Mouse (Mus musculus) G1E (cell line): ENCODE measurements around the gene Vat1.

Experiments
- CTCF ChIP-seq: IDR thresholded peaks from 2 replicates; pipeline ENCODE4 v1.5.1; 2012; ENCODE audit warnings: low read depth, low read length, inconsistent platforms, mixed read lengths
- GATA1 ChIP-seq: IDR thresholded peaks from 2 replicates; pipeline ENCODE4 v1.6.1; 2012; ENCODE audit warnings: borderline replicate concordance, low read length, inconsistent platforms, mixed read lengths
- GATA2 ChIP-seq: IDR thresholded peaks from 2 replicates; pipeline ENCODE4 v1.6.1; 2012; ENCODE audit warnings: low read depth, low read length, inconsistent platforms, borderline replicate concordance
- POLR2AphosphoS5 ChIP-seq: IDR thresholded peaks from 2 replicates; pipeline ENCODE4 v1.6.1; 2012; ENCODE audit warnings: low read depth, low read length, inconsistent platforms; ENCODE audit not compliant: insufficient replicate concordance
- TAL1 ChIP-seq: conservative IDR thresholded peaks from 2 replicates; pipeline ENCODE4 v1.6.1; 2012; ENCODE audit warnings: low read depth, low read length, inconsistent platforms, mixed read lengths

DNA sequence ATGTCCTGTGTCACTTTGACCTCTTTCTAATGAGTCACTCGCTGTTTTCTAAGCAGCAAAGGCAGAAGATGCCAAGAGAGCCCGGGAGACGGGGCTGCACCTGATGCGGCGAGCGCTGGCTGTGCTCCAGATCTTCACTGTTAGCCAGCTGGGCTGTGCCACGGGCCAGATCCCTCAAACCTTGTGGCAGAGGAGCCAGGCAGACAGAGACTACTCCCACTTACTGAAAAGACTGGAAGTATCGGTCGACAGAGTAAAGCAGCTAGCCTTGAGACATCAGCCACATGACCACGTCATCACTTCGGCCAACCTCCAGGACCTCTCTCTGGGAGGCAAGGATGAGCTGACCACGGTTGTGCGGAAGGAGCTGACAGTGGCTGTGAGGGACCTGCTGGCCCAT, 32.6 kb downstream of the Vat1 start:
- TF ChIP-seq CTCF (no peak), TAL1 (no peak), GATA1 (no peak), POLR2AphosphoS5 (no peak), GATA2 (no peak)
